Mouse (Mus musculus): Measurements from ENCODE around the gene Pid1. TPM values are rescaled to one million over a fixed set of nuclear protein-coding genes. Genes with fewer than 3 reads are reported as not detected.

The Pid1 gene
- total and polyA plus RNA-seq, 2 experiments = 48.1 to 88.7 TPM

DNA sequence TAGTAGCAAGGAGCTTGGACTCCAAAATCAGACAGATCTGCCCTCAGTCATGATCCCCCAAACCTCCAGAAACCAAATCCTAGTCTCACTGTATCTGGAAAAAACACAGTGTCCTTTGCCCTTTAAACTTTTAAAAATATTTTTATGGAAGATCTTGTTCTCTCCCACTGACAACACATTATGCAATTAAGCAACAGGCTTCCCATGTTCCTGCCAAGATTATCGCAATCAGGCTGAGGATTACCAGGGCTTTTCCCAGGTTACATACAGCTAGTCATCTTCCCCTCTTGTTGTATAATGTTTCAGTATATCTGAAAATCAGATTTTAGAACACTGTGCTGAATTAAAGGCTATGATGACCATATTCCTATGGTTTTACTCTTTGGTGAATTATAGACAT lies 64.3 kb downstream of the Pid1 start:
- no peak overlapping the region for H3K4me3 ChIP-seq (ENCODE audit: insufficient read depth, low read depth, low read length)
- H3K27me3 ChIP-seq (ENCODE audit: control insufficient read depth, insufficient read depth, low read length) = no peaks in the 10 kb centered on the region
- H3K27ac ChIP-seq (replicated peaks; ENCODE audit: insufficient read depth, low read depth, low read length) = no peak overlapping the region
- 25% methylated on average over 1 of the region's 1 CpGs for WGBS
- H3K9ac ChIP-seq (ENCODE audit: low read depth, low read length) = no peak overlapping the region
- TF ChIP-seq POLR2A (IDR thresholded peaks at IDR 0.05; ENCODE audit: extremely low read depth, insufficient read depth, low read length) (no peak), CTCF (IDR thresholded peaks at IDR 0.05; ENCODE audit: low read depth, low read length) (no peak)
- H3K79me2 ChIP-seq (ENCODE audit: control insufficient read depth, insufficient read depth, low read length) = no peaks in the 10 kb centered on the region
- DNase-seq (ENCODE audit: extremely low read depth, low read depth, low spot score) = peak; percentile 85
- peaks cover 5% of the 10 kb centered on the region for H3K4me1 ChIP-seq (ENCODE audit: control insufficient read depth, insufficient read depth, low read length)
- H3K36me3 ChIP-seq (ENCODE audit: control insufficient read depth, insufficient read depth, low read length) = no peaks in the 10 kb centered on the region

DNA sequence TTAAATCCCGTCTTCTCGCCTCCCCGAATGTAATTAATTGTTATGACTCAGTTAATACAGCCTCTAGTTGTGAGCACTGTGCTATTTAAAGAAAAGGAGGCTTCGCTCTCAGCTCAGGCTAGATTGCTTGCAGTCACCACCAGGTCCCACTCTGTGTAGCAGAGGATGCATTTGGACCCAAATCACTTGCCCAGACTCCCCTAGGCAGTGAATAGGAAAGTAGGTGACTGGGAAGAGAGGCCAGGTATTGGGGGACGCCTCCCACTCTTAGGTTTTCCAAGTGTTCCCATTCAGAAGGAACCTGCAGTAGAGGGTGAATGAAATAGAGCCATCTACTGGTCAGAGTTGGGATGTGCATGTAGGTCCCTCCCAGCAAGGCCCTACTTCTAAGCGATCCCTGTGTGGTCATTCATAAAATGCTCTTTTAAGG lies 77.3 kb downstream of the Pid1 start:
- 28% methylated on average over 6 of the region's 6 CpGs for WGBS
- H3K9ac ChIP-seq (ENCODE audit: low read depth, low read length) = no peak overlapping the region
- H3K27me3 ChIP-seq (ENCODE audit: control insufficient read depth, insufficient read depth, low read length) = no peaks in the 10 kb centered on the region
- peak; percentile 46 for TF ChIP-seq CTCF (IDR thresholded peaks at IDR 0.05; ENCODE audit: low read depth, low read length)
- no peak for TF ChIP-seq POLR2A (IDR thresholded peaks at IDR 0.05; ENCODE audit: extremely low read depth, insufficient read depth, low read length)
- H3K36me3 ChIP-seq (ENCODE audit: control insufficient read depth, insufficient read depth, low read length) = no peaks in the 10 kb centered on the region
- H3K4me1 ChIP-seq (ENCODE audit: control insufficient read depth, insufficient read depth, low read length) = peaks cover 12% of the 10 kb centered on the region
- peak; percentile 70 for DNase-seq (ENCODE audit: extremely low read depth, low read depth, low spot score)
- no peak overlapping the region for H3K27ac ChIP-seq (replicated peaks; ENCODE audit: insufficient read depth, low read depth, low read length)
- peaks cover 21% of the 10 kb centered on the region for H3K79me2 ChIP-seq (ENCODE audit: control insufficient read depth, insufficient read depth, low read length)
- H3K4me3 ChIP-seq (ENCODE audit: insufficient read depth, low read depth, low read length) = no peak overlapping the region

DNA sequence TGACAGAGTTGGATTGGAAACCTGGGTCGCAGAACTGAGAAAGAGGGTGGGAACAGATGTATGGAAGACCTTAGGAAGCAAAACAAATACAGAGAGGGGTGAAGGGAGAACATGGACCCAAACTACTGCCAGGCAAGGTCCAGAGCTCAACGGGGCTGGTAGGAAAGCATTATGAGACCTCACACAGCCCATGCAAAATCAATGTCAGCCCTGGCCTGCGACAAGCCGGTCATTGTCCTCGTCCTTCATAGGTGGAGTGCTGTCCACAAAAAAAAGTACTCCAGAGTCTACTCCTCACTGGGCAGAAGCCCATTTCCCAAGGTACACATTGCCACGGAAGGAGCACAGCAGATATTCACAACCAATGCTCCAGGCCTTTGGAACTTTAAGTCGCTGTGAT lies 78.4 kb downstream of the Pid1 start:
- peak; percentile 95 for DNase-seq (ENCODE audit: extremely low read depth, low read depth, low spot score)
- 24% methylated on average over 7 of the region's 7 CpGs for WGBS
- H3K9ac ChIP-seq (ENCODE audit: low read depth, low read length) = no peak overlapping the region
- no peak overlapping the region for H3K4me3 ChIP-seq (ENCODE audit: insufficient read depth, low read depth, low read length)
- no peaks in the 10 kb centered on the region for H3K36me3 ChIP-seq (ENCODE audit: control insufficient read depth, insufficient read depth, low read length)
- peak overlapping the region; percentile 78 for H3K27ac ChIP-seq (replicated peaks; ENCODE audit: insufficient read depth, low read depth, low read length)
- peaks cover 13% of the 10 kb centered on the region for H3K4me1 ChIP-seq (ENCODE audit: control insufficient read depth, insufficient read depth, low read length)
- H3K27me3 ChIP-seq (ENCODE audit: control insufficient read depth, insufficient read depth, low read length) = no peaks in the 10 kb centered on the region
- no peak for TF ChIP-seq CTCF (IDR thresholded peaks at IDR 0.05; ENCODE audit: low read depth, low read length)
- TF ChIP-seq POLR2A (IDR thresholded peaks at IDR 0.05; ENCODE audit: extremely low read depth, insufficient read depth, low read length) = no peak
- peaks cover 21% of the 10 kb centered on the region for H3K79me2 ChIP-seq (ENCODE audit: control insufficient read depth, insufficient read depth, low read length)

DNA sequence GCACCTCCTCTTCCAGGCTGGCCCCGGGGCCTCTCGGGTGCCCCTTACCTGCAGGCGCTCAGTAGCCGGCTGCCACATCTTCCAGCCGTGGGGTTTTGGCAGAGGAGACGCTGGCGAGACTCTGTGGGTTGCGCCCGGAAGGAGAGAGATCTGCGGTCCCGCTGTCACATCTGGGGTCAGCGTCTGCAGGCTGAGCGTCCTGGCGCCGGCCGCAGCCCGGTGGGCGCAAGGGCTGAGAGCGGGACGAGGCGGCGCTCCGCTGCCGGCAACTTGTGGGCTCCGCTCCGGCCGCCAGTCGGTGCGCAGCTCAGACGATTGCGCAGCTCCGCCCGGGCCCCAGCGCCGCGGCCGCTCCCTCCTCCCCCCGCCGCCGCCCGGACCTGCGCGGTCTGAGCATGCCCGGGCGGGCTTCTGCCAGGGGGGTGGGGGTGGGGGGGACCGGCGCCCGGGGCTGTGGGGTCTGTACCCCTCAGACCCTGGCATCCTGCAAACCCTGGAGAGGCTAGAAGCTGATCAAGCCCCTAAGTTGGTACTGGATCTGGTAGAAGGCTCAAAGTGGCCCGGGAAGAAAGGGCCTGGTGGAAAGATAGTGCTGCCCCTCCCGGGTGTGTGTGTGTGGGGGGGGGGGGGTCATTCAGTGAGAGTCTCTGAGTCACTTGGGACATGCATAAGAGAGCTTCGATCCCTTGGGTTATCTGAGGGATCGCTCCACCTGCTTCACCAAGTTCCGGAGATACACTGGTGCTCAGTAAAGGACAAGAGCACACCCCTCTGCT lies 79.5 kb downstream of the Pid1 start:
- WGBS = under 1% methylated on average over 48 of the region's 53 CpGs
- peak; percentile 37 for DNase-seq (ENCODE audit: extremely low read depth, low read depth, low spot score)

DNA sequence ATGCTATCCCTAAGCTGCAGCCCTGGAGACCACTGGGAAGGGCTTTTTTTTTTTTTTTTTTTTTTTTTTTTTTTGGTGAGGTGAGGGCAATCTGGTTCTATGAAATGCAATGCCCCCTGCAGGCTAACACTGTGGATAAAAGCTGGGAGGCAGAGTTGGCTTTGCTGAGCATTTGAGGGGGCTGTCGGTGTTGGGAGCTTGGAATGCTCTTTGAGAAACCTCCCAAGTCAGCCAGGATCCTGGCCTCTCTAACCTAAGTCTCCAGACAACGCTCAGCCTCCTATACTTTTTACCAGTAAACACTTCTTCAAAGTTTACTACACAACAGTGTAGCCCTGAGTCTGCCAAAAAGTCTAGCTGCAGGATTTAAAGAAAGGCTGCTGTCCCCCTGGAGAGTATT lies 80.9 kb downstream of the Pid1 start:
- Histone ChIP-seq H3K4me3 (ENCODE audit: insufficient read depth, low read depth, low read length) (peak overlapping the region; percentile 100), H3K9ac (ENCODE audit: low read depth, low read length) (peak overlapping the region; percentile 86), H3K27ac (replicated peaks; ENCODE audit: insufficient read depth, low read depth, low read length) (peak overlapping the region; percentile 99), H3K36me3 (ENCODE audit: control insufficient read depth, insufficient read depth, low read length) (no peaks in the 10 kb centered on the region), H3K79me2 (ENCODE audit: control insufficient read depth, insufficient read depth, low read length) (peaks cover 24% of the 10 kb centered on the region), H3K4me1 (ENCODE audit: control insufficient read depth, insufficient read depth, low read length) (peaks cover 18% of the 10 kb centered on the region), H3K27me3 (ENCODE audit: control insufficient read depth, insufficient read depth, low read length) (no peaks in the 10 kb centered on the region)
- 4% methylated on average over 2 of the region's 2 CpGs for WGBS
- DNase-seq (ENCODE audit: extremely low read depth, low read depth, low spot score) = peak; percentile 62
- TF ChIP-seq CTCF (IDR thresholded peaks at IDR 0.05; ENCODE audit: low read depth, low read length) (peak; percentile 34), POLR2A (IDR thresholded peaks at IDR 0.05; ENCODE audit: extremely low read depth, insufficient read depth, low read length) (no peak)

More for the DNA sequence above, 79.5 kb downstream of the Pid1 start:
- peaks cover 24% of the 10 kb centered on the region for H3K79me2 ChIP-seq (ENCODE audit: control insufficient read depth, insufficient read depth, low read length)
- H3K27ac ChIP-seq (replicated peaks; ENCODE audit: insufficient read depth, low read depth, low read length) = peak overlapping the region; percentile 99
- H3K4me3 ChIP-seq (ENCODE audit: insufficient read depth, low read depth, low read length) = peak overlapping the region; percentile 100
- H3K9ac ChIP-seq (ENCODE audit: low read depth, low read length) = peak overlapping the region; percentile 99
- no peaks in the 10 kb centered on the region for H3K27me3 ChIP-seq (ENCODE audit: control insufficient read depth, insufficient read depth, low read length)
- TF ChIP-seq CTCF (IDR thresholded peaks at IDR 0.05; ENCODE audit: low read depth, low read length) (no peak; the same call in 1 of the 2 replicates), POLR2A (IDR thresholded peaks at IDR 0.05; ENCODE audit: extremely low read depth, insufficient read depth, low read length) (peak; percentile 63; the same call in 1 of the 2 replicates)
- peaks cover 16% of the 10 kb centered on the region for H3K4me1 ChIP-seq (ENCODE audit: control insufficient read depth, insufficient read depth, low read length)
- no peaks in the 10 kb centered on the region for H3K36me3 ChIP-seq (ENCODE audit: control insufficient read depth, insufficient read depth, low read length)

DNA sequence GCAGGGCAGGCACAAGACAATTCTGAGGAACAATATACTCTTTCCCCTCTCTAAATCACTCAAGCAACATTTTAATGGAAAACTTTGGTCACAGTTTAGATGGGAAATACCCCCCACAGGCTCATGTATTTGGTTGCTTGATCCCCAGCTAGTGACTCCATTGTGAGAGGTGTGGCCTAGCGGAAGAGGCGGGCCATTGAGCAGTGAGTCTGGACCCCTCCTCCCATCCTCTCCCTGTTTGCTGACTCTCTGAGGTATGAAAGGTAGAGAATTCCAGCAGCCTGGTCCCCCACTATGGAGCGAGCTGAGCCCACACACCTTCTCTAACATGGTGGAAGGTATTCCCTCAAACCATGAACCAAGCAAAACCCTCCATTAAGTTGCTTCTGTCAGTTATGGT lies 83.8 kb downstream of the Pid1 start:
- Histone ChIP-seq H3K79me2 (ENCODE audit: control insufficient read depth, insufficient read depth, low read length) (peaks cover 28% of the 10 kb centered on the region), H3K27ac (replicated peaks; ENCODE audit: insufficient read depth, low read depth, low read length) (peak overlapping the region; percentile 84), H3K4me3 (ENCODE audit: insufficient read depth, low read depth, low read length) (no peak overlapping the region), H3K27me3 (ENCODE audit: control insufficient read depth, insufficient read depth, low read length) (no peaks in the 10 kb centered on the region), H3K36me3 (ENCODE audit: control insufficient read depth, insufficient read depth, low read length) (no peaks in the 10 kb centered on the region), H3K9ac (ENCODE audit: low read depth, low read length) (peak overlapping the region; percentile 33; the same call in 1 of the 2 replicates), H3K4me1 (ENCODE audit: control insufficient read depth, insufficient read depth, low read length) (peaks cover 20% of the 10 kb centered on the region)
- WGBS = 40% methylated on average over 3 of the region's 3 CpGs
- peak; percentile 68 for DNase-seq (ENCODE audit: extremely low read depth, low read depth, low spot score)
- TF ChIP-seq CTCF (IDR thresholded peaks at IDR 0.05; ENCODE audit: low read depth, low read length) = no peak
- no peak for TF ChIP-seq POLR2A (IDR thresholded peaks at IDR 0.05; ENCODE audit: extremely low read depth, insufficient read depth, low read length)
